Mouse (Mus musculus): ENCODE data around the gene Ppp1r3e.
A peak's percentile ranks its signal among the peaks of the same experiment; 100 is the strongest.

Ppp1r3e gene

GRCm38 (mm10) chr14:54877048-54877715 lies at the start of gene Ppp1r3e:
Gene Ppp1r3e (minus strand): TSS chr14:54877550.
- no peak for DNase-seq (ENCODE audit: low read depth)

DNA sequence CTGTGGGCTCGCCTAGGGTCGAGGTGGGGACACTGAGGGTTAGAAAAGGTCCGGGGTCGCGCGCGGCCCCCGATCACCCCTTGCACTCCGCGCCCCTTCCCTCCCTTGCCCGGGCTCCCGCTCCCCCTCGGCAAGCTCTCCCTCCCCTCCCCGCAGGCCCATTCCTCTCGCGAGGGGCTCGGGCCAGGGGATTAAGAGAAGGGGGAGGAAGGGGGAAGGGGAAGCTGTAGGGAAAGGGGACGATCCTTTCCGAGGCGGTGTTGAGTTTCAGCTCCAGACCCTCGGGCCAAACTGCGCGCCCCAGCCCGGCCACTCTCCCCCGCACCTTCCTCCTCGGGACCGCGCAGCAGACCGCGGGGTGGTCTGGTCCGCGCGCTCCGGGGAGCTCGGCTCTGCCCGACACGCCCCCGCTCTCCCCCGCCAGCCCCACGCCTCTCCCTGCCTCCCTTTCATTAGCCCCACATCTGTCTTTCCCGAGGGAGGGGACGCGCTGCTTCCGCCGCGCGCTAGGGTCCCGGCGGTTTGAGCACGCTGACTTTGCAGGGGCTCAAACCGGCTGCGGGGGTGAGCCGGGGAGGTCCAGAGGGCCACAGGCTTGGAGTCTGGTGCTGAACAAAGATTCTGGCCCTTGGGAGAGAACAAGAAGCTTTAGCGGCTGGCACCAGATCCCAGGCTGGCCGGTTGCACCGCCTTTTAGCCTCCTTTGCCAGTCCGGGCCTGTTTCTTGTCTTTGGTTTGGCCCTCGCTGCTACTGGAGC lies 49.2 kb upstream of the Ppp1r3e start:
- DNase-seq (ENCODE audit: low read depth) = no peak

GRCm38 (mm10) chr14:54925349-54926342 lies 48.3 kb upstream of the Ppp1r3e start, which contains the start of gene Efs:
Gene Efs (minus strand): TSS chr14:54926126.
- no peak for DNase-seq (ENCODE audit: low read depth)

DNA sequence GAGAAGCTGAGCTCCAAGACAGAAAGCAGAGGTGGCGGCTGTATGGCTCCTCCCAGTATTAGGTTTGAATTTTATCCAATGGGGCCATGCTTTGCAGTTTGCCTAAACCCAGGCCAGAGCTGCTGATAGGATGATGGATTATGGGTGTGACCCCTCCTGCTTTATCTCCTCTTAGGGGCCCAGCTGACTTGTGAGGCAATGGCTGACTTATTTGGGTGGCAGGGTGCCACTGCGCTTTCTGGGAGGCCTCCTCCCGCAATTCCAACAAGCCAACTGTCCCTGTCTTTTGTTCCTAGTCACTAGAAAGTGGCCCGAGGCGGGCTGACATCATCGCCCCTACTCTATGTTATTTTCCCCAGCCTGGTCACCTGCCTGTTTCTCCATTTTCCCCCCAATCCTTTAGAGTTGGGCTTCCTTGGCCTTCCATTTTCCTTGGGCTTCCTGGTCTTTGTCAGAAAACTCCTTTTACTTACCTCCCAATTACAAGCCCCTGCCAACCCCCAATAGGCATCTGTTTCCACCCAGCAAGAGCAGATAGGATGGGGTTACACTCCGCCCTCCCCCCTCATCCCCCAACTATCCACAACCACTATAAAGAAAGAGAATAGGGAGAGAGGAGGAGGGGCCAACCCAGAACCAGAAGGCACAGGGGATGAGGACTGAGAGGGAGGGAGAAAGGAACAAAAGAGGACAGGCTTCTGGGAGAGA lies 47.4 kb upstream of the Ppp1r3e start:
- no peak for DNase-seq (ENCODE audit: low read depth)

DNA sequence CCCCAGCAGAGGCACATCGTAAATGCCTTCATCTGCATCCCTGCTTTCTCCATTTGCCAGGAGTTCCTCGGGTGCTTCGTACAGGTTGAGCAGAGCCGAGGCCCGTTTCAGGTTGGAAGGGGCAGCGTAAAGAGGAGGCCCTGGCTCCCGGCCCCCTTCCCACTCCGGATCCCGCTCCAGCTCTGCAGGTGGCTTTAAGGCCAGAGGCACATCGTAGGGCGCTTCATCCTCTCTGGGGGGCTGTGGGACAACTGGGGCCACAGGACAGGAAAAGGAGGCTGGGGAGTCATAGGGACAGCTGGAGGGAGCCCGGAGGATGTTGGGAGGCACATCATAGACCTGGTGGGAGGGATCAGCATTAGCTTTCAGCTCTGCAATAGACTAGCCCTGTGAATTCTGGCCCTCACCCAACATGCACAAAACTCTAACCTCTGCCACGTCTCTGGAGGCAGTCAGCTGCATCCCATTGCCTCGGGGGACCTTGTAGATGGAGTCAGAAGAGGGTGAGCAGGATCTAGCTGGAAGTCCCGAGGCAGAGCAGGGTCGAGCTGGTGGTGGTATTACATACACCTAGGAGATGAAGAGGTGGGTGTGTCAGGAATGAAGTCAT lies 42.8 kb upstream of the Ppp1r3e start:
- DNase-seq (ENCODE audit: low read depth) = no peak

DNA sequence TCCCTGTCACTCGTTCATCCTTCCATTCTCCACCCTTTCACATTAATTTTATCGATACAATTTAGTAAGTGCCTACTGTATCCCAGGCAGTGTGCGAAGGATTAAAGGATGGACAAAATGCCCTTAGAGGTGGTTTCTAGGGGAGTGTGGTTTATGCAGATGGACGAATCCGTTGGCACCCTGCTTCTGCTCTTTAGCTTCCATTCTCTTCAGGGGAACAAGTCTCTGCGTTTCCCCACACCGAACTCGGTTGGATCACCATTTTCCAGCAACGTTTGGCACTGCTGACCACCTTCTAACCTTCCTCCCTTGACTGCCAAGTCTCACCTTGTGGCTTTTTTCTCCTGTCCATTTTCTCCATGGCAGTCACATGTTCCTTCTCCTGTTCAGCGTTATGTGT lies 36.0 kb upstream of the Ppp1r3e start:
- no peak for DNase-seq (ENCODE audit: low read depth)

- DNase-seq (ENCODE audit: low read depth) = no peak
These were observed 35.5 kb upstream of the Ppp1r3e start, which contains the start of gene Slc22a17 for GRCm38 (mm10) chr14:54912886-54913285. Gene Slc22a17 (minus strand): TSS chr14:54913132.

DNA sequence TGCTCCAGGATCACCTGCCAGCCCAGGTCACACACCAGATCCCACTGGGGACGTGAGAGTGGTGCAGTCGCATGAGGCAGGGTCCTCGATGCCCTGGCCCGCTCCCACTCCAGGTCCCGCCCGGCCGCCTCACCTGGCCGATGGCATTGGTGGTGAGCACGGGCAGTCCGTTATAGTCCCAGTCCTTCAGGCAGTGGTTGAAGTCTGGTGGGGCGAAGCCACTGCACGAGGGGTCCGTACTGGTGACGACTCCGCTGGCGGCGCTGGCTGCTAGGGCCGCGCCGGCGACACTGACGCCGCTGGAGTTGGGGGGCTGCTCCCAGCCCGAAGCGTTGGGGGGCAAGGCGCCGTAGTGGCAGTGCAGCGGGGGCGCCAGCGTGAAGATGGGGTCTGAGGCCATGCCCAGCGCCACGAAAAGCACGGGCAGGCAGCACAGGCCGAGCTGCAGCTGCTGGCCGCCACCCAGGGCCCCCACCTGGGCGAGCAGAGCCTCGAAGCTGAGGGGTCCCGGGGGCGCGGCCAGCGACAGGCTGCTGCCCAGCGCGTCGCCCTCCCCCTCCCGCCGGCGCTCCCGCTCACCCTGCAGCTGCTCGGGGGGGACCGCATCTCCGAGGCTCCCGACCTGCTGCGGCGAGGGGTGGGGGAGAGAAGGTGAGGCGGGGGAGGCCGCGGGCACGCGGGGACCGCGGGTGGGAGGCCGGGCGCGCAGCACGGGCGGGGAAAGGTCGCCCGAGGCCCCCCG lies 34.9 kb upstream of the Ppp1r3e start:
- DNase-seq (ENCODE audit: low read depth) = no peak

DNA sequence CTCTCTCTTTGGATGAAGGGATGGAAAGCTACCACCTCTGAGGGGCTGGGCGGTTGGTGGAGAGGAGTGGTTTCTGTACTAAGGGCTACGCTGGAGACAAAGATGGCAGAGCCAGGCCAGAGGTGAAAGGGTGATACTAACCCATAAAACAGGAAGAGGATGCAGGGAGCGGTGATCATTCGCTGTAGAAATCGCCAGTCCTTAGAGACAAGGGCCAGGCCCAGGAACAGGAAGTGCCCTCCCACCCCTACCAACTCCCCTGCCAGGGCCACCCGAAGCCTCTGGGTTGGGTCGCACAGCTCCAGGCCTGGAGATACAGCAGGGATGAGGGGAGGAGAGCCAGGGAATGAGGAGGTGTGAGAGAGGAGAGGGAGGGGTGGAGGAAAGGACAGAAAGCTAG lies 31.3 kb upstream of the Ppp1r3e start:
- DNase-seq (ENCODE audit: low read depth) = no peak

GRCm38 (mm10) chr14:54903641-54904040 lies 26.3 kb upstream of the Ppp1r3e start:
- DNase-seq (ENCODE audit: low read depth) = no peak

DNA sequence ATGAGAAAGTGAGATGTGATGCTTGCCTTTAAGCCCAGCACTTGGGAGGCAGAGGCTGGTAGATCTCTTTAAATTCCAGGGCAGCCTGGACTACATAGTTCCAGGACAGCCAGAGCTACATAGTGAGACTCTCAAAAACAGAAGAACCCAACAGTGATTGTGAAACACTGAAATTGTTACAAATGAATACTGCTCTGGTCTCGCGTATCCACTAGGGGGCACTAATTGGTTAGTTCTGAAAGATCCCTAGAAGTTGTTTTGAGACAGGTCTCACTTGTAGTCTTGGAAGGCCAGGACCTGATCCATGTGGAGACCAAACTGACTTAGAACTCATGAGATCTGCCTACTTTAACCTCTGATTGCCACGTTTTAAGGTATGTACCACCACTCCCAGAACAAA lies 23.0 kb upstream of the Ppp1r3e start:
- DNase-seq (ENCODE audit: low read depth) = peak; percentile 52

GRCm38 (mm10) chr14:54897445-54897844 lies 20.1 kb upstream of the Ppp1r3e start:
- no peak for DNase-seq (ENCODE audit: low read depth)

- DNase-seq (ENCODE audit: low read depth) = no peak
These were observed 17.2 kb upstream of the Ppp1r3e start for GRCm38 (mm10) chr14:54894296-54895151.

GRCm38 (mm10) chr14:54893651-54894181 lies 16.4 kb upstream of the Ppp1r3e start:
- peak; percentile 100 for DNase-seq (ENCODE audit: low read depth)

DNA sequence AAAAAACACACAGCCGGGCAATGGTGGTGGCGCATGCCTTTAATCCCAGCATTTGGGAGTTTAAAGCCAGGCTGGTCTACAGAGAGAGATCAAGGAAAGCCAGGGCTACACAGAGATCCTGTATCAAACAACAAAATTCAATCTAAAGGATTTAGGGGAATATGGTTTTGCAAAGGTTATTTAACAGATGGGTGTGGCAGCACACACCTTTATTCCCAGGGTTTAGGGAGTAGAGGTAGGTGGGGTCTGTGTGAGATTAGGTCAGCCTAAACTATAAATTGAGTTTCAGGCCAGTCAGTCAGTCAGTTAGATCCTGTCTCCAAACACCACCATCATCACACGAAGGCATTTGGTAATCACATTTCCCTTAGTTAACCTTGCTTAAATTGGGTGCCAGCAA lies 14.8 kb upstream of the Ppp1r3e start, which contains the start of gene Pabpn1:
Pabpn1 (plus strand) TSS at position 301 of the 400 bp plus-strand sequence.
- DNase-seq (ENCODE audit: low read depth) = no peak

- no peak for DNase-seq (ENCODE audit: low read depth)
These were observed 8.0 kb upstream of the Ppp1r3e start for GRCm38 (mm10) chr14:54885309-54885708.

DNA sequence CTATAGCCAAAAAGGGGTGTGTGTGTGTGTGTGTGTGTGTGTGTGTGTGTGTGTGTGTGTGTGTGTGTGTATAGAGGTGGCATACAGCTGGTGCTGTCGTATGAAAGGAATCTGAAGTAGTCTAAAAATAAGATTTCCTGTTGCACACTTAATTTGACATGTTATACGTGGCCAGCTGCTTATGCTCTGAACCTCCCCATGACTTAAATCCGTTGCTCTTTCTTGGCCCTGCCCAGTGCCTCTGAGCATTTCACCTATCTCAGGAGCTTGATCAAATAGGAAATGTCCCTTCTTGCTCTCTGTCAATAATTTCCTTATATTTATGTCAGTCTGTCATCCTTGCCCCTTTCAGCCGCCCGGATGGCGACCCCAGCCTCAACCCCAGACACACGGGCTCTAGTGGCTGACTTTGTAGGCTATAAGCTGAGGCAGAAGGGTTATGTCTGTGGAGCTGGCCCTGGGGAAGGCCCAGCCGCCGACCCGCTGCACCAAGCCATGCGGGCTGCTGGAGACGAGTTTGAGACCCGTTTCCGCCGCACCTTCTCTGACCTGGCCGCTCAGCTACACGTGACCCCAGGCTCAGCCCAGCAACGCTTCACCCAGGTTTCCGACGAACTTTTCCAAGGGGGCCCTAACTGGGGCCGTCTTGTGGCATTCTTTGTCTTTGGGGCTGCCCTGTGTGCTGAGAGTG lies 6.8 kb upstream of the Ppp1r3e start:
- DNase-seq (ENCODE audit: low read depth) = no peak
